Mouse (Mus musculus) midbrain, postnatal 0 days (tissue): ENCODE measurements around the gene Rbck1. TPM values are rescaled to one million over a fixed set of nuclear protein-coding genes. Genes with fewer than 3 reads are reported as not detected.

ENCODE experiments used
- ATAC-seq: fragments of 200-750 bp; cut with Nextera tagmentation; 2 replicates; pipeline ENCODE4 v1.8.0; 2017; ENCODE audit warnings: moderate number of reproducible peaks, mild to moderate bottlenecking, moderate TSS enrichment, moderate library complexity; ENCODE audit not compliant: low FRiP score
- DNase-seq: peaks from one replicate; pipeline ENCODE4 v3.0.0-alpha.2; 2015; ENCODE audit warnings: low spot score
- H3K27ac ChIP-seq: fragments of 300-500 bp; sonication (generic); 2 replicates; pipeline ENCODE4 v1.5.1; 2014; ENCODE audit warnings: low read depth, mild to moderate bottlenecking, low read length, mixed read lengths
- H3K27me3 ChIP-seq: fragments of 300-500 bp; sonication (generic); 2 replicates; pipeline ENCODE4 v1.6.1; 2014; ENCODE audit warnings: low read length, control low read depth, mixed read lengths; ENCODE audit not compliant: insufficient read depth
- H3K36me3 ChIP-seq: fragments of 300-500 bp; sonication (generic); 2 replicates; pipeline ENCODE4 v1.6.1; 2014; ENCODE audit warnings: low read length, control low read depth, mixed read lengths; ENCODE audit not compliant: insufficient read depth
- H3K4me1 ChIP-seq: fragments of 300-500 bp; sonication (generic); 2 replicates; pipeline ENCODE4 v1.6.1; 2014; ENCODE audit warnings: mild to moderate bottlenecking, control low read depth, antibody characterized with exemption, low read length, mixed read lengths; ENCODE audit not compliant: insufficient read depth
- H3K4me2 ChIP-seq: fragments of 300-500 bp; sonication (generic); 2 replicates; pipeline ENCODE4 v1.6.1; 2014; ENCODE audit warnings: low read depth, mild to moderate bottlenecking, low read length, mixed read lengths; ENCODE audit not compliant: poor library complexity, severe bottlenecking
- H3K4me3 ChIP-seq: fragments of 300-500 bp; sonication (generic); 2 replicates; pipeline ENCODE4 v1.5.1; 2014; ENCODE audit warnings: low read depth, mild to moderate bottlenecking, low read length, moderate library complexity
- H3K9ac ChIP-seq: fragments of 300-500 bp; sonication (generic); replicated peaks from 2 replicates; pipeline ENCODE4 v1.6.1; 2014; ENCODE audit warnings: mild to moderate bottlenecking, low read length, moderate library complexity, mixed read lengths; ENCODE audit not compliant: poor library complexity, severe bottlenecking
- H3K9me3 ChIP-seq: fragments of 300-500 bp; sonication (generic); 2 replicates; pipeline ENCODE4 v1.6.1; 2016; ENCODE audit warnings: low read length, control low read depth
- CTCF ChIP-seq: IDR thresholded peaks from 2 replicates; pipeline ENCODE4 v1.5.1; 2016; ENCODE audit warnings: antibody characterized with exemption, mild to moderate bottlenecking
- WGBS: fragments of 180-500 bp; shearing (Covaris S2); extraction: QIAGEN DNeasy Blood & Tissue Kit; methylation state at CpG from one replicate; pipeline ENCODE4 v1.1.7; 2014; 5-methylcytosine and 5-hydroxymethylcytosine counted together
- polyA plus RNA-seq: library from polyadenylated mRNA; unstranded; fragments of >200 nt; fragmentation: Nextera tagmentation; extraction: Ambion mirVana; gene quantifications from 2 replicates; pipeline ENCODE4 v1.2.1, GENCODE M21; 2015
- total RNA-seq: library from RNA; depleted of rRNA; stranded (reverse); fragments of >200 nt; gene quantifications from 2 replicates; pipeline ENCODE4 v1.2.3, GENCODE M21; 2014

Gene Rbck1
- total and polyA plus RNA-seq, 2 experiments from 2014 or later = 90.5 to 118 TPM

DNA sequence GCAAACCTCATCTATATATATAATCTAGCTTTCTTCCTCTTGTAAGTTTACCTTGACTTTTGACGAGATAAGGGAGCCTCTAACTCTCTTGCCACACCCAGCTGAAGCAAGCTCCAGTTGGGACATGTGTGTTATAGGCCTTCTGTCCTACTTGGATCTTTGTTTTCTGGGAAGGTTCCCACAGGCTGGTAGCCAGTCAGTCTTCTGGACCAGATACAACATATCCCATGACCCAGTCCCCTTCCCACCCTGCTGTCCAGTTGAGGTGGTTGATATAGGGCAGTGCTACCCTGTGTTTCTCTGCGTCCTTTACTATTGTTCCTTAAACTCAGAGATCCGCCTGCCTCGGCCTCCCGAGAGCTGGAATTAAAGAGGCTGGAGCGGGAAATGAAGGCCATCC is 27.0 kb downstream of the Rbck1 start:
- ATAC-seq (no peak), DNase-seq (no peak)
- Histone ChIP-seq H3K9me3 (no peaks in the 10 kb centered on the region), H3K9ac (no peak overlapping the region), H3K27me3 (no peaks in the 10 kb centered on the region), H3K4me1 (no peaks in the 10 kb centered on the region), H3K36me3 (peaks cover 52% of the 10 kb centered on the region), H3K4me3 (no peak overlapping the region), H3K27ac (no peak overlapping the region), H3K4me2 (no peak overlapping the region)
- 97% methylated on average over 6 of the region's 6 CpGs for WGBS
- TF ChIP-seq CTCF = no peak

DNA sequence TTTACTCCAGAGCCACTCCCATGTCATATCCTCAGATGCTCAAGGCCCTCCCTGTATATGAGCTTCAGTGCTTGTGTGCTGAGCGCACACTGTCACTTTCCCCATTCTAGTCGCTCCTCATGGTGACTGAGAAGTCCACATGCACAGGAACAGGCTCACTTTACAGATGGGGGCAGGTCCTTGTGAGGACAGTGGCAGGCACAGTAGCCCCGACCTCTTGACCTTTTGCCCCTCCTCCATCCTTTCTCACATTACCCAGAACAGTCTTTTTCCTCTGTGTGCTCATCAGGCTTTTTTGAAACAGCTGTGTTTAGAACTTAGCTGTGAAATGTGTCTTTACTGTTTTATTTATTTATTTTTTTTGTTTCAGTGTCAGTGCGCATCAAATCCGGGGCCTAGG is 28.7 kb downstream of the Rbck1 start:
- H3K4me3 ChIP-seq = no peak overlapping the region
- peaks cover 42% of the 10 kb centered on the region for H3K36me3 ChIP-seq
- 81% methylated on average over 5 of the region's 5 CpGs for WGBS
- ATAC-seq (no peak), DNase-seq (no peak)
- no peaks in the 10 kb centered on the region for H3K4me1 ChIP-seq
- H3K4me2 ChIP-seq = no peak overlapping the region
- no peak overlapping the region for H3K9ac ChIP-seq
- no peak overlapping the region for H3K27ac ChIP-seq
- no peaks in the 10 kb centered on the region for H3K9me3 ChIP-seq
- no peak for TF ChIP-seq CTCF
- H3K27me3 ChIP-seq = no peaks in the 10 kb centered on the region

DNA sequence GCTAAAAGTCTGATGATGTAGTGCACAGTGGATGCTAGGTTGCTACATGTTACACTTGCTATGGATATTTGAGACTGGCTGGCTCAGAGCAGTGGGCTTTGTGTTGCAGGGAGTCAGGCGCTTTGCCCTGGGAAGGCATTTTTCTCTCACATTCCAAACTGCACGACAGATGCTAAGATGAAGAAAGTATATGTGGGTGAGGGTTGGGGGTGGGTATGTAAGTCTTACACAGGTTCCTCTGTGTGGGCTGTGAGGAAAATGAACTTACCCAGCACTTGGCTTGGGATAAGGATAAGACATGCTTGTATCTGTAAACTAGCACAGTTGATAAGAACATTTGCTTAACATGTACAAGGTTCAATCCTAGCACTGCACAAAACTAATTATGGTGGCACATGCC is 29.6 kb downstream of the Rbck1 start:
- 88% methylated on average over 2 of the region's 2 CpGs for WGBS
- DNase-seq (no peak), ATAC-seq (no peak)
- H3K36me3 ChIP-seq = peaks cover 33% of the 10 kb centered on the region
- no peak overlapping the region for H3K4me3 ChIP-seq
- H3K4me2 ChIP-seq = no peak overlapping the region
- H3K27me3 ChIP-seq = no peaks in the 10 kb centered on the region
- no peak for TF ChIP-seq CTCF
- H3K4me1 ChIP-seq = no peaks in the 10 kb centered on the region
- no peaks in the 10 kb centered on the region for H3K9me3 ChIP-seq
- H3K9ac ChIP-seq = no peak overlapping the region
- no peak overlapping the region for H3K27ac ChIP-seq

DNA sequence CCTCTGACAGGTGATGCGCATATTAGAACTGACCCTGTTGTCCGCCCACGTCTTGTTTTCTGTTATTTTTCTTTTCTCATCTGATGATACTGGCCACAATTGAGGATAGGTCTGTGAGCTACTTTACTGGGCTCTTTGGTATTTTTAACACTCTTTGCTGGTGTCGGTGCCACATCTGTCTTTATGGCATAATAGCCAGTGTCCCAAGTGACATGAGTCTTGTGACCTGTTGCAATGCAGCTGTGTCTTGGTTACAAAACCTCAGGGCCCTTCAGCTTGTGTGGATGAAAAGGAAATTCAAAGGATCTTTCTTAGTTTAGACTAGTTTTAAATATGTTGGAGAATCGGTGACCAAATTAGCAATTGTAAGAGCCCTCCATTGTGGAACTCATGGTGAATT is 37.9 kb downstream of the Rbck1 start:
- Histone ChIP-seq H3K27me3 (no peaks in the 10 kb centered on the region), H3K4me2 (peak overlapping the region; percentile 64), H3K9ac (peak overlapping the region; percentile 71), H3K4me3 (peak overlapping the region; percentile 81), H3K9me3 (no peaks in the 10 kb centered on the region), H3K27ac (no peak overlapping the region; the same call in 1 of the 2 replicates), H3K4me1 (peaks cover 5% of the 10 kb centered on the region; the same call in 1 of the 2 replicates), H3K36me3 (no peaks in the 10 kb centered on the region; the same call in 1 of the 2 replicates)
- DNase-seq (no peak), ATAC-seq (no peak)
- 41% methylated on average over 5 of the region's 5 CpGs for WGBS
- no peak for TF ChIP-seq CTCF

DNA sequence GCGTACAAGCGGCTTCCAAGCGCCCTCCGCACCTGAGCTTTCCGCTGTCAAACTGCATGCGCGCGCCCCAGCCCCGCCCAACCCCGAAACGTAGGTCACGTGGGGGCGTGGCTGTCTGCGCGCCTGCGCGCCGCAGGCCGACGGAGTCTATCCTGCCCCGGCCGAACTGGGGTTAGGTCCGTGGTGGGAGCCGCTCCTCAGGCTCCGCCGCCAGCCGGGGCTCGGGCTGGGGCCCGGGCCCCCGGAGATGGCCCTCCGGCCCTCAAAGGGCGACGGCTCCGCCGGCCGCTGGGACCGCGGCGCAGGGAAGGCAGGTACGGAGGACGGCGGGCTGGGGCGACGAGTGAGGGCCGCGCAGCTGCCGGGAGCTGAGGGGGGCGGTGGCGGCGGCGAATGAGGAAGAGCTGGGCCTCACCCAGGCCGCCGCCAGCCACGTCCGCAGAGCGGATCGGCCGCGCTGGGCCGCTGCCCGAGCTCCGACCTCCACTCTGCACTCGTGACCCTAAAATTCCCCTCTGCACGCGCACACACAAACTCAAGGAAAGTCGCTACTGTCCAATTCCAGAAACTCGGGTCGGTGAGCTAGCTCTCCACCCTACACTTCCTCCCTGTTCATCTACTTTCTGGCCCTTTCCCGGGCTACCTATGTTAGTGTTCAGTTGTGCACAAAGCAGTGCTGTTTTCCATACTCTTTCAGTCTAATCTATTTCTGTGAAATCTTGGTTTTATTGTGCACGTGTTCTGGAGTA is 38.6 kb downstream of the Rbck1 start, which contains the start of gene Tbc1d20:
Gene Tbc1d20 (plus strand): TSS at position 102 of the 749 bp plus-strand sequence.
- ATAC-seq (peak; percentile 96), DNase-seq (peak; percentile 92)
- Histone ChIP-seq H3K4me2 (peak within 1 kb of the TSS; percentile 64), H3K9ac (peak within 1 kb of the TSS; percentile 71), H3K27ac (peak within 1 kb of the TSS; percentile 57), H3K36me3 (no peaks in the 10 kb centered on the region; the same call in 1 of the 2 replicates), H3K9me3 (no peaks in the 10 kb centered on the region), H3K4me3 (peak within 1 kb of the TSS; percentile 81), H3K4me1 (peaks cover 5% of the 10 kb centered on the region; the same call in 1 of the 2 replicates), H3K27me3 (no peaks in the 10 kb centered on the region)
- TF ChIP-seq CTCF = no peak
- under 1% methylated on average over 66 of the region's 70 CpGs for WGBS

DNA sequence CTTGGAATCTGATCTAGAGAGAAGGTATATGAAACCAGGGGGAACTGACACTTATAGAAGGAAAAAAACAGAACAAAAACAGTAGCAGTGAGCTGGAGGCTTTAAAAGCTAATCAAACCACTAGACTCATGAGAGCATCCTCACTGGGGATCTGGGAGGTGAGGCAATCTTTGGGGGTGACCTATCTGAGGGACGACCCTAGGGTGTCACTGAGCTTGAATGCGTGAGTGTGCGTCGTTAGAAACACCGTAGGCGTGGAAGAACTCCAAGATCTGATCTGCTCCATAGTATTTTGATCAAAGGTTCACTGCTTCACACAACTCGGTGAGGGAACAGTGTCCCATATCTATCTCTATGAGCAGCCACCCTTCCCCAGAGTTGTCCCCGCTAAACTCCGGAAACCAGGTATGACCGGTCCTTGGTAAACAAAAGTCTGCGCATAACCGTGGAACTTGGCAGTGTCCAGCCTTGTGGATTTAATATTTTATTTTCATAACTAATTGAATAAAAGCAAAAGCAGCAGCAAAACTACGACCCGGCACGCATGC is 39.2 kb downstream of the Rbck1 start:
- Histone ChIP-seq H3K27me3 (no peaks in the 10 kb centered on the region), H3K36me3 (no peaks in the 10 kb centered on the region; the same call in 1 of the 2 replicates), H3K4me3 (peak overlapping the region; percentile 81), H3K4me2 (peak overlapping the region; percentile 64), H3K27ac (no peak overlapping the region), H3K9ac (peak overlapping the region; percentile 71), H3K4me1 (peaks cover 5% of the 10 kb centered on the region; the same call in 1 of the 2 replicates), H3K9me3 (no peaks in the 10 kb centered on the region)
- under 1% methylated on average over 15 of the region's 15 CpGs for WGBS
- DNase-seq (no peak), ATAC-seq (peak; percentile 64)
- no peak for TF ChIP-seq CTCF
